Mouse (Mus musculus): ENCODE measurements around the gene Tvp23b. TPM values are rescaled to one million over a fixed set of nuclear protein-coding genes. Genes with fewer than 3 reads are reported as not detected.
A peak's percentile ranks its signal among the peaks of the same experiment; 100 is the strongest.

The Tvp23b gene
- total and polyA plus RNA-seq, 2 experiments from 2014 or later, result 26.7 to 42.6 TPM

DNA sequence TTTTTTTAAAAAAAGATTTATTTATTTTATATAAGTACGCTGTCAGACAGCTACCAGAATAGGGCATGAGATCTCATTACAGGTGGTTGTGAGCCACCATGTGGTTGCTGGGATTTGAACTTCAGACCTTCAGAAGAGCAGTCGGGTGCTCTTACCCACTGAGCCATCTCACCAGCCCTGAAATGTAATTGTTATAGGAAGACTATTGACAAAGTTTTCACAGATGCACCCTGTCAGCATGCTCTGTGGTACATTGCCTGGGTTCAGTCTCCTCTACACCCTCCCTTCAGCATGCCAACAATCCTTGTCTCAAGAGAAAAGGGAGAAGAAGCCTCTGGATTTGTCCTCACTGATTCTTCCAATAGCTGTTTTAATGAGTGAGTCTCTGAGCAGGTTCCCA lies 33.9 kb downstream of the Tvp23b start:
- Histone ChIP-seq H3K27ac (no peak overlapping the region), H3K9ac (replicated peaks; ENCODE audit: low read length) (no peak overlapping the region), H3K36me3 (ENCODE audit: insufficient read depth, low read length) (no peaks in the 10 kb centered on the region), H3K4me1 (ENCODE audit: insufficient read depth, low read length) (peaks cover 7% of the 10 kb centered on the region; the same call in 1 of the 2 replicates), H3K27me3 (ENCODE audit: insufficient read depth, low read length) (no peaks in the 10 kb centered on the region), H3K4me3 (ENCODE audit: low read length) (no peak overlapping the region), H3K4me2 (ENCODE audit: low read depth, low read length) (no peak overlapping the region), H3K9me3 (ENCODE audit: low read length) (no peaks in the 10 kb centered on the region)
- 98% methylated on average over 2 of the region's 2 CpGs for WGBS
- DNase-seq (ENCODE audit: low spot score) (no peak), ATAC-seq (no peak)
- TF ChIP-seq CTCF (IDR thresholded peaks at IDR 0.05; ENCODE audit: low read depth), result no peak

GRCm38 (mm10) chr11:62914532-62914931 lies 35.3 kb downstream of the Tvp23b start:
- H3K27me3 ChIP-seq (ENCODE audit: insufficient read depth, low read length), result no peaks in the 10 kb centered on the region
- no peaks in the 10 kb centered on the region for H3K9me3 ChIP-seq (ENCODE audit: low read length)
- 71% methylated on average over 6 of the region's 6 CpGs for WGBS
- H3K4me2 ChIP-seq (ENCODE audit: low read depth, low read length), result no peak overlapping the region
- no peak overlapping the region for H3K27ac ChIP-seq
- DNase-seq (ENCODE audit: low spot score) (no peak), ATAC-seq (no peak)
- H3K36me3 ChIP-seq (ENCODE audit: insufficient read depth, low read length), result no peaks in the 10 kb centered on the region
- H3K9ac ChIP-seq (replicated peaks; ENCODE audit: low read length), result no peak overlapping the region
- H3K4me3 ChIP-seq (ENCODE audit: low read length), result no peak overlapping the region
- H3K4me1 ChIP-seq (ENCODE audit: insufficient read depth, low read length), result peaks cover 7% of the 10 kb centered on the region; the same call in 1 of the 2 replicates
- TF ChIP-seq CTCF (IDR thresholded peaks at IDR 0.05; ENCODE audit: low read depth), result peak; percentile 58; the same call in 1 of the 2 replicates

GRCm38 (mm10) chr11:62915486-62915885 lies 36.2 kb downstream of the Tvp23b start:
- Histone ChIP-seq H3K27ac (no peak overlapping the region), H3K4me2 (ENCODE audit: low read depth, low read length) (no peak overlapping the region), H3K4me3 (ENCODE audit: low read length) (no peak overlapping the region), H3K9ac (replicated peaks; ENCODE audit: low read length) (no peak overlapping the region), H3K27me3 (ENCODE audit: insufficient read depth, low read length) (no peaks in the 10 kb centered on the region), H3K4me1 (ENCODE audit: insufficient read depth, low read length) (peaks cover 7% of the 10 kb centered on the region; the same call in 1 of the 2 replicates), H3K9me3 (ENCODE audit: low read length) (no peaks in the 10 kb centered on the region), H3K36me3 (ENCODE audit: insufficient read depth, low read length) (no peaks in the 10 kb centered on the region)
- no peak for TF ChIP-seq CTCF (IDR thresholded peaks at IDR 0.05; ENCODE audit: low read depth)
- ATAC-seq (no peak), DNase-seq (ENCODE audit: low spot score) (no peak)
- 89% methylated on average over 2 of the region's 2 CpGs for WGBS

DNA sequence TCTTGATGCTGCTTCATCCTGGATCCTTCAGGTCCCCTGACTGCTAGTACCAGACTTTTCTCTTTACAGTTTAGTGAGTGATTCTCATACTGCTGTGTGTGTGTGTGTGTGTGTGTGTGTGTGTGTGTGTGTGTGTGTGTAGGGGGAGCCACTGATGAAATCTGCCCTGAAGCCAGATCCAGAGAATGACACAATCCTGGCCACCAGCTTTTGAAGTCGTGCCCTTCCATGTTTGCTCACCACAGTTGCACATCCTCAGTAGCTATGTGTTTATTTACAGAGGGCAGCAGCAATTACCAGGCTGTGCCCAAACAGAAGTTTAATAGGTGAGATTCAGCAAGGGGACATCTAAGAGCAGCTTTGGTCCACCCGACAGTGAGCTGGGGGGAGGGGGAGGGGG lies 37.5 kb downstream of the Tvp23b start:
- Histone ChIP-seq H3K9me3 (ENCODE audit: low read length) (no peaks in the 10 kb centered on the region), H3K27ac (no peak overlapping the region), H3K4me1 (ENCODE audit: insufficient read depth, low read length) (no peaks in the 10 kb centered on the region), H3K36me3 (ENCODE audit: insufficient read depth, low read length) (no peaks in the 10 kb centered on the region), H3K4me2 (ENCODE audit: low read depth, low read length) (no peak overlapping the region), H3K27me3 (ENCODE audit: insufficient read depth, low read length) (no peaks in the 10 kb centered on the region), H3K4me3 (ENCODE audit: low read length) (no peak overlapping the region), H3K9ac (replicated peaks; ENCODE audit: low read length) (no peak overlapping the region)
- DNase-seq (ENCODE audit: low spot score) (no peak), ATAC-seq (no peak)
- TF ChIP-seq CTCF (IDR thresholded peaks at IDR 0.05; ENCODE audit: low read depth), result no peak
- 38% methylated on average over 2 of the region's 2 CpGs for WGBS

DNA sequence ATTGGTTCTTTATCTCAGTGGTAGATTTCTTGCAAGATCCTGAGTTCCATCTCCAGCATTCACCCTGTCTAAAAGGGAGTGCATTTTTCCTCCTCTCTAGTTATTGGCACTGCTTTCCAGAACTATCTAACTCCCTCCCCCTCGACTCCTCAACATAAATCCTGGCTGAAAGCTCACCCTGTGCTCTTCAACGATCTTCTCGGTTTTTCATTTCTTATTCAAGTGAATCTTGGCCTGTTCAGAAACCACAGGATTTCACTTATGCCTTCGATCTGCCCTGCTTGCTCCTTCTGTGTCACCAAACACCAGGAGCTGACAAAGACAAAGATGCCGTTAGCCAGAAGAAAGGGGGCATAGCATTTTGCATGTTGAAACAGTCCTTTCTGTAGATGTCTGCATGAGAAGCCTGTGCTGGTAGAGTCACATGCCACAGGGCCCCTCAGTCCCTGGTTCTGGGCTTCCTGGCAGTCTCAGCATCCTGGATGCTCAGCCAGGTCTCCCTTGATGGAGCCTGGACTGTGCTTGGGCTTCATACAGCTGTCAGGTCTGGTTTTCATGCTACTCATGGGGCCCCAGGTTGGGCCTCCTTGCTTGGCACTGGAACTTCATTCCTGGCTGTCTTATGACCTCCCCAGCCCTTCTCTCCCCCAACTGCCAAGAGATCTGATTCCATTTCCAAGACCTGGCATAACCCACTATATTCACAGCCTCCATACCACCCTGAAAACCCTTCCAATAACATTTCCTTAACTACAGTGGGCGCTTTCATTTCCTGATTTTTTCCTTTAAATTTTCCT lies 40.9 kb downstream of the Tvp23b start:
- peak overlapping the region; percentile 27; the same call in 1 of the 2 replicates for H3K4me3 ChIP-seq (ENCODE audit: low read length)
- no peaks in the 10 kb centered on the region for H3K36me3 ChIP-seq (ENCODE audit: insufficient read depth, low read length)
- DNase-seq (ENCODE audit: low spot score) (no peak), ATAC-seq (no peak)
- H3K4me1 ChIP-seq (ENCODE audit: insufficient read depth, low read length), result no peaks in the 10 kb centered on the region
- no peaks in the 10 kb centered on the region for H3K27me3 ChIP-seq (ENCODE audit: insufficient read depth, low read length)
- WGBS, result 62% methylated on average over 6 of the region's 6 CpGs
- H3K9ac ChIP-seq (replicated peaks; ENCODE audit: low read length), result no peak overlapping the region
- TF ChIP-seq CTCF (IDR thresholded peaks at IDR 0.05; ENCODE audit: low read depth), result no peak
- no peak overlapping the region for H3K27ac ChIP-seq
- peak overlapping the region; percentile 49; the same call in 1 of the 2 replicates for H3K4me2 ChIP-seq (ENCODE audit: low read depth, low read length)
- no peaks in the 10 kb centered on the region for H3K9me3 ChIP-seq (ENCODE audit: low read length)

DNA sequence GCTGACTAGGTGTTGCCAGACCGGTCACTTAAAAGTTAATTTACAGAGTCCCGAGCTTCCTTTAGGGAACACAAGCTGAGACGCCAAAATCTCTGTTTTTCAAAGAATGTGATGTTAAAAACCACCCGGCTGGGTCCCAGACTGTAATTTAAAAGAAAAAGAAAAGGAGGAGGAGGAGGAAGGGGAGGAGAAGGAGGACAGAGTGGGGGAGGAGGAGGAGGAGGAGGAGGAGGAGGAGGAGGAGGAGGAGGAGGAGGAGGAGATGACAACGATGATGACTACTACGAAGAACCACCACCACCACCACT lies 41.4 kb downstream of the Tvp23b start:
- no peaks in the 10 kb centered on the region for H3K36me3 ChIP-seq (ENCODE audit: insufficient read depth, low read length)
- ATAC-seq, result 0 out of 2 replicates have a peak, but pooled peaks have one; percentile 4
- no peaks in the 10 kb centered on the region for H3K9me3 ChIP-seq (ENCODE audit: low read length)
- H3K27me3 ChIP-seq (ENCODE audit: insufficient read depth, low read length), result no peaks in the 10 kb centered on the region
- 0 out of 2 replicates have a peak overlapping the region, but pooled peaks have one; percentile 33 for H3K9ac ChIP-seq (replicated peaks; ENCODE audit: low read length)
- H3K4me3 ChIP-seq (ENCODE audit: low read length), result peak overlapping the region; percentile 27
- peak overlapping the region; percentile 49 for H3K4me2 ChIP-seq (ENCODE audit: low read depth, low read length)
- H3K27ac ChIP-seq, result no peak overlapping the region
- no peak for DNase-seq (ENCODE audit: low spot score)
- 13% methylated on average over 6 of the region's 6 CpGs for WGBS
- no peak for TF ChIP-seq CTCF (IDR thresholded peaks at IDR 0.05; ENCODE audit: low read depth)
- no peaks in the 10 kb centered on the region for H3K4me1 ChIP-seq (ENCODE audit: insufficient read depth, low read length)

Data from hindbrain, postnatal 0 days (tissue).